Mouse (Mus musculus): Measurements from ENCODE around the gene Rap1b. TPM values are rescaled to one million over a fixed set of nuclear protein-coding genes. Genes with fewer than 3 reads are reported as not detected.
A peak's percentile ranks its signal among the peaks of the same experiment; 100 is the strongest.

The Rap1b gene
- polyA plus RNA-seq, 1 experiment from 2014 or later: 132 TPM

DNA sequence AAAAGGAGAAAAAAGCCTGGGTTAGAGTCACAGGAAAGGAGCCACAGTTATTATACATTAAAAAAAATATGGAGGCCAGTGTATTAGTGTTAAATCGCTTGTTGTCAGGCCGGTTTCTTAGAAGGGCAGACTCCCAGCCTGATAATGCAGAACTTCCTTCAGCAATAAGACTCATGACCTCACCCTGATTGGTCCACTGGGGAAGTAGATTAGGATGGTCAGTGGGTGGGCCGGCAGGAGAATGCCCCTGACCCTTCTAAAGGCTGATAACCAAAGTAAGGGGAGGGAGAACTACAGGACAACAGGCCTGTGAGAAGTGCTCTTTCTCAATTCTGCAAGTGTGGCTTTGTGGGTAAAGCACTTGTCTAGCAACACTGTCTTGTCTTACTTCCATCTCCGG, 39.5 kb upstream of the Rap1b start:
- TF ChIP-seq CTCF (IDR thresholded peaks at IDR 0.05; ENCODE audit: low read depth): no peak

DNA sequence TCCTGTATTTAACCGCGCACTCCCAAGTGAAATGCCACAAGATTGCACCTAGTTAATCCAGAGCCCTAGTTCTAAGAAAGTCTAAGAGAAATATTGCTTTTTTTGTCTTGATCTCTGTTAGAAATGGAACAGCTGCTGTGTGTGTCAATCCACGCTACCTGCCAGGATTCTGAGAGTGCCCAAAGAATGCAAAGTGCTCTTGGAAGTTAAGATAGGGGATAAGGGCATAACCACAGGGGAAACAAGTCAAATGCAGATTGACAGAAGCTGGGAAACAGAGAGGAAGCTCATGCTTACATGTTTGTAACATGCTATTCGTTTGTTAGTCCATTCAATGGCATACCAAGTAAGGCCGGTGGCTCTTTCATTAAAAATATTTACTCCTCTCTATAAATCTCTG, 38.9 kb upstream of the Rap1b start:
- no peaks in the 10 kb centered on the region for H3K27me3 ChIP-seq (replicated peaks; ENCODE audit: control insufficient read depth, insufficient read depth, low read length)
- 51% methylated on average over 5 of the region's 5 CpGs for whole genome bisulfite sequencing
- no peaks in the 10 kb centered on the region for H3K36me3 ChIP-seq (ENCODE audit: control insufficient read depth, insufficient read depth)
- TF ChIP-seq CTCF (IDR thresholded peaks at IDR 0.05; ENCODE audit: low read depth): no peak
- no peak overlapping the region for H3K27ac ChIP-seq (ENCODE audit: low read depth, low read length)
- no peak overlapping the region for H3K9ac ChIP-seq (ENCODE audit: low read depth, low read length)
- no peak overlapping the region for H3K4me2 ChIP-seq (replicated peaks; ENCODE audit: low read depth)
- no peak overlapping the region for H3K4me3 ChIP-seq (ENCODE audit: low read depth, low read length)
- H3K4me1 ChIP-seq (replicated peaks; ENCODE audit: control insufficient read depth, insufficient read depth, low read length): no peaks in the 10 kb centered on the region
- no peaks in the 10 kb centered on the region for H3K9me3 ChIP-seq (ENCODE audit: control insufficient read depth)
- no peak for ATAC-seq

More for the DNA sequence above, 39.5 kb upstream of the Rap1b start:
- Histone ChIP-seq H3K4me2 (replicated peaks; ENCODE audit: low read depth) (no peak overlapping the region), H3K27ac (ENCODE audit: low read depth, low read length) (no peak overlapping the region), H3K4me1 (replicated peaks; ENCODE audit: control insufficient read depth, insufficient read depth, low read length) (no peaks in the 10 kb centered on the region), H3K27me3 (replicated peaks; ENCODE audit: control insufficient read depth, insufficient read depth, low read length) (no peaks in the 10 kb centered on the region), H3K4me3 (ENCODE audit: low read depth, low read length) (no peak overlapping the region), H3K36me3 (ENCODE audit: control insufficient read depth, insufficient read depth) (no peaks in the 10 kb centered on the region), H3K9me3 (ENCODE audit: control insufficient read depth) (no peaks in the 10 kb centered on the region), H3K9ac (ENCODE audit: low read depth, low read length) (no peak overlapping the region)
- WGBS: 44% methylated on average over 4 of the region's 4 CpGs
- no peak for ATAC-seq

DNA sequence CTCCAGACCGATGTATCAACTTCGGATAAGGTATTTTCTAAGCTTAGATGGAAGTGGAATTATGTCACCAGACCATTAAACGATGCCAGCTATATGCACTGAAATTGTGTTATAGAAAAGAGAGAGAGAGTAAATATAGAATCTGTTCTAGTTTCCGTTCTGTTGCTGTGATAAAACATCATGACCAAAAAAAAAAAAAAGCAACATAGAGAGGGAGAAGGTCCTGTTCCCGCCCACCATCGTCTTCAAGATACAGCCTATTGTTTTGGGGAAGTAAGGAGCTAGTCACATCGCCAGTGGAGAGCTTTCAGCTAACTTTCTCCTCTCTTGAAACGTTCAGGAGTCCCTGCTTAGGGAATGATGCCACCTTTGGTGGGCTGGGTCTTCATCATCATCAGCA, 37.6 kb upstream of the Rap1b start:
- ATAC-seq: no peak
- no peak for TF ChIP-seq CTCF (IDR thresholded peaks at IDR 0.05; ENCODE audit: low read depth)
- H3K4me2 ChIP-seq (replicated peaks; ENCODE audit: low read depth): no peak overlapping the region
- WGBS: 92% methylated on average over 8 of the region's 8 CpGs
- H3K4me1 ChIP-seq (replicated peaks; ENCODE audit: control insufficient read depth, insufficient read depth, low read length): no peaks in the 10 kb centered on the region
- no peak overlapping the region for H3K4me3 ChIP-seq (ENCODE audit: low read depth, low read length)
- no peak overlapping the region for H3K27ac ChIP-seq (ENCODE audit: low read depth, low read length)
- H3K9me3 ChIP-seq (ENCODE audit: control insufficient read depth): no peaks in the 10 kb centered on the region
- H3K36me3 ChIP-seq (ENCODE audit: control insufficient read depth, insufficient read depth): no peaks in the 10 kb centered on the region
- no peak overlapping the region for H3K9ac ChIP-seq (ENCODE audit: low read depth, low read length)
- H3K27me3 ChIP-seq (replicated peaks; ENCODE audit: control insufficient read depth, insufficient read depth, low read length): no peaks in the 10 kb centered on the region

DNA sequence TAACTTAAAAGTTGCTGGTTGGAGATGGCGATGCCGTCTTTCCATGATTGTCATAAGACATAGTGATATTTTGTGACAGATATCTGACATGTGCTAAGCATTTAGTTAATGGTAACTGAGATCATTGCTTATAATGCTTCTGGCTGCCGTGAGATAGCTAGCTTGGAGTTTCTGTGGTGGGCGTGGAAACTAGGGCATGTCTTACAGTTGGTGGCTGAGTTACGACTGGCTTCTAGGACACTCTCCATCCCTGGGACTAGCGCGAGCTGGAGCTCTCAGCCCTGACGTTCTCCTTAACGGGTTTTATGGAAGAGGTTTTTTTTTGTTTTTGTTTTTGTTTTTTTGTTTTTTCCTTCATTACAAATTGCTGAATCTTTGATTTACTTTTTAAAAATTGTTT, 32.8 kb upstream of the Rap1b start:
- Histone ChIP-seq H3K9me3 (ENCODE audit: control insufficient read depth) (no peaks in the 10 kb centered on the region), H3K4me3 (ENCODE audit: low read depth, low read length) (no peak overlapping the region), H3K9ac (ENCODE audit: low read depth, low read length) (no peak overlapping the region), H3K4me2 (replicated peaks; ENCODE audit: low read depth) (no peak overlapping the region), H3K36me3 (ENCODE audit: control insufficient read depth, insufficient read depth) (no peaks in the 10 kb centered on the region), H3K4me1 (replicated peaks; ENCODE audit: control insufficient read depth, insufficient read depth, low read length) (no peaks in the 10 kb centered on the region), H3K27me3 (replicated peaks; ENCODE audit: control insufficient read depth, insufficient read depth, low read length) (no peaks in the 10 kb centered on the region), H3K27ac (ENCODE audit: low read depth, low read length) (no peak overlapping the region)
- ATAC-seq: no peak
- TF ChIP-seq CTCF (IDR thresholded peaks at IDR 0.05; ENCODE audit: low read depth): no peak
- WGBS: 84% methylated on average over 9 of the region's 9 CpGs

DNA sequence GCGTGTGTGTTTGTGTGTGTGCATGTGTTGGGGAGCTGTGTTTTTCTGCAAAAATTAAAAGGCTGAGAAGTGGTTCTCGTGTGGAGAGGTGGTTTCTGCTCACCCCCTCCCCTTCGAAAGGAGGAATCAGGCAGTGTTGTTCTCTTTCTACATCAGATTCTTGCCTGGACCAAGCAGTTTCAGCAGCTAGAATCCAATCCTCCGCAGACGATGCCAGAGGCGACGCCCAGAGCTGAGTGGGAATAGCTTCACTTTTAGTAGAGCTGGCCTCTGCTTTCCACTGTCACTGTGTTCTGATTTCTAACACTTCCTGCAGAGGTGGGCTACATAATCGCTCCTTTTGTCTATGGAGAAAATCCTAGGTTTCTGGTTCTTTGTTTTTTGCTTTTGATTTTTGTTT, 31.0 kb upstream of the Rap1b start:
- no peak overlapping the region for H3K4me3 ChIP-seq (ENCODE audit: low read depth, low read length)
- H3K9me3 ChIP-seq (ENCODE audit: control insufficient read depth): no peaks in the 10 kb centered on the region
- no peak for ATAC-seq
- no peaks in the 10 kb centered on the region for H3K27me3 ChIP-seq (replicated peaks; ENCODE audit: control insufficient read depth, insufficient read depth, low read length)
- no peak overlapping the region for H3K9ac ChIP-seq (ENCODE audit: low read depth, low read length)
- H3K36me3 ChIP-seq (ENCODE audit: control insufficient read depth, insufficient read depth): no peaks in the 10 kb centered on the region
- no peaks in the 10 kb centered on the region for H3K4me1 ChIP-seq (replicated peaks; ENCODE audit: control insufficient read depth, insufficient read depth, low read length)
- H3K27ac ChIP-seq (ENCODE audit: low read depth, low read length): no peak overlapping the region
- 77% methylated on average over 8 of the region's 8 CpGs for WGBS
- no peak for TF ChIP-seq CTCF (IDR thresholded peaks at IDR 0.05; ENCODE audit: low read depth)
- peak overlapping the region; percentile 32 for H3K4me2 ChIP-seq (replicated peaks; ENCODE audit: low read depth)

DNA sequence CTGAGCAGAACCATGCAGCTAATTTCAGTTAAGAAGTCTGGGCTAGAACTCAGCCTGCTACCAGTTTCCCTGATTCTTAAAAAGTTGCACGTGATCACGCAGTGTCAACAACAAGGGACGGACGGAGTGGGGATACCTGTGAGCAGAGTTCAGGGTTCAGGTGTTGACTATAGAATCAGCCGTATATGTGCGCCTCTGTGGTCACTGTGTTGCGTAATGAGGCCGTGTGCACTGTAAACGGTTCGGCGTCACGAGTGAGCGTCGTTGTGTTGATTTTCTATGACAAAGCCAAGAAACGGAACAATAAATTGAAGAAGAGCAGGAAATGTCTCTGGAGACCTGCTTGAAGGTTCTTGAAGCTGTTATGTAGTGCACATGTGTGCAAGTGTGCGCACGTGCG, 30.6 kb upstream of the Rap1b start:
- Histone ChIP-seq H3K4me2 (replicated peaks; ENCODE audit: low read depth) (peak overlapping the region; percentile 32), H3K4me1 (replicated peaks; ENCODE audit: control insufficient read depth, insufficient read depth, low read length) (no peaks in the 10 kb centered on the region), H3K27ac (ENCODE audit: low read depth, low read length) (no peak overlapping the region), H3K4me3 (ENCODE audit: low read depth, low read length) (no peak overlapping the region), H3K9ac (ENCODE audit: low read depth, low read length) (no peak overlapping the region), H3K9me3 (ENCODE audit: control insufficient read depth) (no peaks in the 10 kb centered on the region), H3K27me3 (replicated peaks; ENCODE audit: control insufficient read depth, insufficient read depth, low read length) (no peaks in the 10 kb centered on the region), H3K36me3 (ENCODE audit: control insufficient read depth, insufficient read depth) (no peaks in the 10 kb centered on the region)
- no peak for ATAC-seq
- 54% methylated on average over 18 of the region's 18 CpGs for WGBS
- TF ChIP-seq CTCF (IDR thresholded peaks at IDR 0.05; ENCODE audit: low read depth): no peak

DNA sequence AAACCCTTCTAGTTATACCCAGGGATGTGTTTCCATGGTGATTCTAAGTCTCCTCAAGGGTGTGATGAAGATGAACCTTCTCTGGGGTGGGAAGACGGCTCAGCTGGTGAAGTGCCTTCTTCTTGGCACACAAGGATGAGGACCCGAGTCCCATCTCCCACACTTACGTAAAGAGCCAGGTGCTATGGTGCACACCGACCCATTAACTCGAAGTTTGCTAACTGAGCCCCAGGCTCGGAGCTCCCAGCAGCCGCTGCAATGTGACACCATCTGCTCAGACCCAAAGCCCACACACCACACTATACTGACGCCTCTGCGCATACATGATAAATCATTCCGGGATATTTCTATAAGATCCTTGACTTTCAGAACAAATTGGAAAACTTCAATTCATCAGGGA, 29.1 kb upstream of the Rap1b start:
- Histone ChIP-seq H3K4me2 (replicated peaks; ENCODE audit: low read depth) (no peak overlapping the region), H3K36me3 (ENCODE audit: control insufficient read depth, insufficient read depth) (no peaks in the 10 kb centered on the region), H3K4me3 (ENCODE audit: low read depth, low read length) (no peak overlapping the region), H3K9ac (ENCODE audit: low read depth, low read length) (no peak overlapping the region), H3K9me3 (ENCODE audit: control insufficient read depth) (no peaks in the 10 kb centered on the region), H3K27ac (ENCODE audit: low read depth, low read length) (no peak overlapping the region), H3K27me3 (replicated peaks; ENCODE audit: control insufficient read depth, insufficient read depth, low read length) (no peaks in the 10 kb centered on the region), H3K4me1 (replicated peaks; ENCODE audit: control insufficient read depth, insufficient read depth, low read length) (no peaks in the 10 kb centered on the region)
- no peak for ATAC-seq
- 71% methylated on average over 10 of the region's 10 CpGs for WGBS
- TF ChIP-seq CTCF (IDR thresholded peaks at IDR 0.05; ENCODE audit: low read depth): no peak

All from intestine, postnatal 0 days (tissue).